Mouse (Mus musculus) neural tube, embryonic 12.5 days (tissue): ENCODE results near the gene Sgsh. TPM values are rescaled to one million over a fixed set of nuclear protein-coding genes. Genes with fewer than 3 reads are reported as not detected.

Experiments
- ATAC-seq: fragments of 200-750 bp; cut with Nextera tagmentation; 2 replicates; pipeline ENCODE4 v1.8.0; 2017; ENCODE audit warnings: low read depth, mild to moderate bottlenecking, moderate TSS enrichment, moderate library complexity; ENCODE audit not compliant: low FRiP score
- H3K27ac ChIP-seq: fragments of 300-500 bp; sonication (generic); 2 replicates; pipeline ENCODE4 v1.5.1; 2016
- H3K27me3 ChIP-seq: fragments of 300-500 bp; sonication (generic); replicated peaks from 2 replicates; pipeline ENCODE4 v1.6.1; 2016; ENCODE audit warnings: mild to moderate bottlenecking
- H3K36me3 ChIP-seq: fragments of 300-500 bp; sonication (generic); 2 replicates; pipeline ENCODE4 v1.6.1; 2016; ENCODE audit warnings: mild to moderate bottlenecking
- H3K4me1 ChIP-seq: fragments of 300-500 bp; sonication (generic); 2 replicates; pipeline ENCODE4 v1.6.1; 2016
- H3K4me2 ChIP-seq: fragments of 300-500 bp; sonication (generic); replicated peaks from 2 replicates; pipeline ENCODE4 v1.6.1; 2016; ENCODE audit warnings: mild to moderate bottlenecking
- H3K4me3 ChIP-seq: fragments of 300-500 bp; sonication (generic); 2 replicates; pipeline ENCODE4 v1.5.1; 2016
- H3K9ac ChIP-seq: fragments of 300-500 bp; sonication (generic); 2 replicates; pipeline ENCODE4 v1.6.1; 2016; ENCODE audit warnings: mild to moderate bottlenecking
- H3K9me3 ChIP-seq: fragments of 300-500 bp; sonication (generic); 2 replicates; pipeline ENCODE4 v1.6.1; 2016; ENCODE audit warnings: mild to moderate bottlenecking
- WGBS: fragments of 180-500 bp; shearing (Covaris S2); methylation state at CpG from one replicate; pipeline ENCODE4 v1.1.7; 2016; 5-methylcytosine and 5-hydroxymethylcytosine counted together
- microRNA counts: library from miRNA; unstranded; fragments of <30 nt; microRNA quantifications from one replicate; lab custom pipeline; 2017
- microRNA-seq: library from miRNA; unstranded; fragments of <30 nt; microRNA quantifications from one replicate; pipeline ENCODE4, GENCODE M21; 2017
- polyA plus RNA-seq: library from polyadenylated mRNA; unstranded; fragments of >200 nt; fragmentation: Nextera tagmentation; extraction: Ambion mirVana; gene quantifications from 2 replicates; pipeline ENCODE4 v1.2.1, GENCODE M21; 2016

Sgsh gene
- polyA plus RNA-seq, 1 experiment from 2014 or later, result 5.2 TPM

- peak overlapping the region; percentile 96 for H3K4me3 ChIP-seq
- H3K27me3 ChIP-seq, result 0 out of 2 replicates have a peak, but pooled peaks cover 10% of the 10 kb centered on the region
- H3K27ac ChIP-seq, result peak overlapping the region; percentile 94
- peak overlapping the region; percentile 93 for H3K4me2 ChIP-seq
- H3K9me3 ChIP-seq, result no peaks in the 10 kb centered on the region
- peaks cover 25% of the 10 kb centered on the region for H3K4me1 ChIP-seq
- H3K36me3 ChIP-seq, result peaks cover 29% of the 10 kb centered on the region
- 1% methylated on average over 31 of the region's 31 CpGs for WGBS
- peak overlapping the region; percentile 98 for H3K9ac ChIP-seq
- no peak; the same call in 1 of the 2 replicates for ATAC-seq
Observed at GRCm38 (mm10) chr11:119300246-119300935, 54.9 kb downstream of the Sgsh start.

DNA sequence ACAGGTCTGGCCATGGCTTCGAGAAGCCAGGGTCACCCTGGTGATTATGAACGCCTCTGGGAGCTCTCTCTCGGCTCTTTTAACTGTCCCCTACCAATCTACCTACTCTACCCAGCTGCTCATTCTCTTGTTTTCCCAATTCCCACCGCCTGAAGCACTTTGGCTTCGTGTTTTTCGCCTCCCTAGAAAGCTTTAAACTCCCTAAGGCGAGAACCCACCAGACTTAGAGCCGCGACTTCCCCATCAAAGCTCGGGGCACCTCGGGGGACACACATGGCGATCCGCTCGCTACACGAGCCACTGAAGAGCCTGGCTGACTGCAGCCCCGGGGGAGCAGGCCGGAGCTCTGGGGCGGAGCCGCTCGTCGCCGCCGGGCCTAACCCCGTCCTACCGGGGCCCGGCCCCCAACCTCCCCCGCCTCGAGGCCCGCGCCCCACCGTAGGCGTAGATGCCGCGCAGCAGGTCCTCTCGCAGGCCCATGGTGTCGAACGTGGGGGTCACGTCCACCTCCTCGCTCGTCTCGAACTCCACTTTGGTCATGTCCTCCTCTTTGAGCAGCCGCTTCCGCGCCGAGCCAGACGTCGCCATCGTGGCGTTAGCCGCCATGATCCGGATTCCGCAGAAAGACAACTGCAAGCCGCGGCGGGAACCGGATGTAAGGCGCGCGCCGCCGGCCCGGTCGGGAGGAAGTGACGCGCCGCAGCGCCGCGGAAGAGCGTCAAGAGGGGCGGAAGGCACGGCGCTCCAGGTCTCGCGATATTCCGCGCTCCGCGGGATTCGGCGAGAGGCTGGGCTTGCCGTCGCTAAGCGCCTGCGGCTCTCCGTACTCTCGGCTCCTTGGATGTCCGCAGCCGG is 55.7 kb downstream of the Sgsh start, which contains the start of gene Eif4a3:
Gene Eif4a3, minus strand, starts transcription at position 699 of the 855 bp plus-strand sequence.
- WGBS, result under 1% methylated on average over 89 of the region's 89 CpGs
- Histone ChIP-seq H3K4me3 (peak within 1 kb of the TSS; percentile 96), H3K27ac (peak within 1 kb of the TSS; percentile 94), H3K27me3 (0 out of 2 replicates have a peak, but pooled peaks cover 4% of the 10 kb centered on the region), H3K4me2 (peak within 1 kb of the TSS; percentile 93), H3K9ac (peak within 1 kb of the TSS; percentile 98), H3K9me3 (no peaks in the 10 kb centered on the region), H3K36me3 (peaks cover 37% of the 10 kb centered on the region), H3K4me1 (peaks cover 25% of the 10 kb centered on the region)
- ATAC-seq, result peak; percentile 95

DNA sequence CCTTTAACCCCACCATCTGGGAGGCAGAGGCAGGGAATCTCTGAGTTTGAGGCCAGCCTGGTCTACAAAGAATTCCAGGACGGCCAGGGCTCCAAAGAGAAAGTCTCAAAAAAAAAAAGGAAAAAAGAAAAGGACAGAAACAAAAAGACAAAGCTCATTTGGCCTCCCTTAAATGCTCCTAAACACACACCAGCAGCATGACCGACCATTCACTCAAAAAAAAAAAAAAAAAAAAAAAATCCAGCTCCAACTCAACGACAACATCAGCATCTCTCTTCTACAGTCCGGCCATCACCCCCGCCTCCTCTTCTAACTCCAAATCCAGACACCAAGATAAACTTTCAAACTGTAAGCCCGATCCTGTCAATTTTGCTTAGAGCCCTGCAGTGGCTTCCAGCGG is 56.4 kb downstream of the Sgsh start:
- peak overlapping the region; percentile 93 for H3K4me2 ChIP-seq
- WGBS, result 16% methylated on average over 7 of the region's 7 CpGs
- H3K27me3 ChIP-seq, result no peaks in the 10 kb centered on the region
- H3K27ac ChIP-seq, result 0 out of 2 replicates have a peak overlapping the region, but pooled peaks have one; percentile 67
- no peaks in the 10 kb centered on the region for H3K9me3 ChIP-seq
- no peak for ATAC-seq
- peaks cover 44% of the 10 kb centered on the region for H3K36me3 ChIP-seq
- peak overlapping the region; percentile 96 for H3K4me3 ChIP-seq
- H3K9ac ChIP-seq, result peak overlapping the region; percentile 98
- H3K4me1 ChIP-seq, result peaks cover 25% of the 10 kb centered on the region

GRCm38 (mm10) chr11:119297996-119298395 is 57.3 kb downstream of the Sgsh start:
- Histone ChIP-seq H3K27ac (no peak overlapping the region), H3K4me3 (0 out of 2 replicates have a peak overlapping the region, but pooled peaks have one; percentile 11), H3K4me2 (peak overlapping the region; percentile 93), H3K9ac (no peak overlapping the region), H3K9me3 (no peaks in the 10 kb centered on the region), H3K4me1 (peaks cover 25% of the 10 kb centered on the region), H3K36me3 (peaks cover 53% of the 10 kb centered on the region), H3K27me3 (no peaks in the 10 kb centered on the region)
- WGBS, result 89% methylated on average over 6 of the region's 6 CpGs
- ATAC-seq, result no peak

MicroRNA genes within 50 kb of the gene (microRNA counts, 519-probe panel; counts per million panel counts)
- microRNA mmu-miR-1932 (lab: Ali Mortazavi, UCI), result 342 counts per million, percentile 67 among the panel's probes with 10 or more counts

Small RNA genes within 50 kb of the gene (microRNA-seq; reads per million reads assigned to microRNA genes)
- gene Mir1932, result not detected

Other genes with a start within 250 kb of the Sgsh start
- gene Tbc1d16, start 127.0 kb downstream of the Sgsh start, polyA plus RNA-seq, result 26.0 and 38.1 TPM in 2 replicates
- 11.5 and 18.0 TPM in 2 replicates for gene Ccdc40, start 127.0 kb downstream of the Sgsh start, polyA plus RNA-seq
- 40.9 and 43.0 TPM in 2 replicates for gene Gaa, start 87.6 kb downstream of the Sgsh start, polyA plus RNA-seq
- gene Eif4a3, start 55.4 kb downstream of the Sgsh start, polyA plus RNA-seq, result 311 and 324 TPM in 2 replicates
- 0.06 and 0.15 TPM in 2 replicates for gene Card14, start 47.8 kb downstream of the Sgsh start, polyA plus RNA-seq
- 5.0 TPM in 2 replicates for gene Slc26a11, start within 50 bp of the Sgsh start, polyA plus RNA-seq
- gene Rnf213, start 37.6 kb upstream of the Sgsh start, polyA plus RNA-seq, result 1.5 and 1.6 TPM in 2 replicates
- 24.0 and 26.1 TPM in 2 replicates for gene Endov, start 135.8 kb upstream of the Sgsh start, polyA plus RNA-seq
- 14.8 and 16.1 TPM in 2 replicates for gene Nptx1, start 192.2 kb upstream of the Sgsh start, polyA plus RNA-seq
- 17.8 and 19.0 TPM in 2 replicates for gene Rptor, start 247.4 kb upstream of the Sgsh start, polyA plus RNA-seq